Mouse (Mus musculus) ovary, postnatal 14 days (tissue): ENCODE measurements around the gene Scgb2b17.
"Not testable (repeated sequence)": the region's sequence is repeated elsewhere in the genome, so short reads cannot be mapped to it uniquely, and the experiment has no call there.

Source experiments
- DNase-seq: peaks from one replicate; pipeline ENCODE4 v3.0.0; 2022; ENCODE audit warnings: low spot score

Gene Scgb2b17

GRCm38 (mm10) chr7:33056461-33056860 lies at the start of gene Scgb2b17:
TSS of gene Scgb2b17 (minus strand) at chr7:33056561.
- not testable (repeated sequence) for DNase-seq

- not testable (repeated sequence) for DNase-seq
These were observed 6.8 kb upstream of the Scgb2b17 start, which contains the start of gene Scgb1b17 for GRCm38 (mm10) chr7:33063149-33063548. TSS of gene Scgb1b17 (plus strand) at chr7:33063449.
